Mouse (Mus musculus) liver, embryonic 12.5 days (tissue): ENCODE measurements around the gene Pgls. TPM values are rescaled to one million over a fixed set of nuclear protein-coding genes. Genes with fewer than 3 reads are reported as not detected.

Experiments used
- ATAC-seq: fragments of 200-750 bp; cut with Nextera tagmentation; 2 replicates; pipeline ENCODE4 v1.8.0; 2017; ENCODE audit warnings: moderate number of reproducible peaks, mild to moderate bottlenecking, moderate library complexity
- H3K27ac ChIP-seq: fragments of 300-500 bp; sonication (generic); 2 replicates; pipeline ENCODE4 v1.5.1; 2016; ENCODE audit warnings: mild to moderate bottlenecking
- H3K27me3 ChIP-seq: fragments of 300-500 bp; sonication (generic); replicated peaks from 2 replicates; pipeline ENCODE4 v1.6.1; 2016; ENCODE audit warnings: mild to moderate bottlenecking, moderate library complexity
- H3K36me3 ChIP-seq: fragments of 300-500 bp; sonication (generic); 2 replicates; pipeline ENCODE4 v1.6.1; 2016; ENCODE audit warnings: mild to moderate bottlenecking, moderate library complexity
- H3K4me1 ChIP-seq: fragments of 300-500 bp; sonication (generic); 2 replicates; pipeline ENCODE4 v1.6.1; 2016
- H3K4me2 ChIP-seq: fragments of 300-500 bp; sonication (generic); 2 replicates; pipeline ENCODE4 v1.6.1; 2016; ENCODE audit warnings: mild to moderate bottlenecking, moderate library complexity
- H3K4me3 ChIP-seq: fragments of 300-500 bp; sonication (generic); 2 replicates; pipeline ENCODE4 v1.5.1; 2016; ENCODE audit warnings: mild to moderate bottlenecking, moderate library complexity
- H3K9ac ChIP-seq: fragments of 300-500 bp; sonication (generic); 2 replicates; pipeline ENCODE4 v1.6.1; 2016; ENCODE audit warnings: mild to moderate bottlenecking, moderate library complexity
- H3K9me3 ChIP-seq: fragments of 300-500 bp; sonication (generic); replicated peaks from 2 replicates; pipeline ENCODE4 v1.6.1; 2016; ENCODE audit warnings: mild to moderate bottlenecking, moderate library complexity
- WGBS: fragments of 180-500 bp; shearing (Covaris S2); methylation state at CpG from one replicate; pipeline ENCODE4 v1.1.7; 2016; ENCODE audit not compliant: insufficient replicate concordance; 5-methylcytosine and 5-hydroxymethylcytosine counted together
- polyA plus RNA-seq: library from polyadenylated mRNA; unstranded; fragments of >200 nt; fragmentation: Nextera tagmentation; extraction: Ambion mirVana; gene quantifications from 2 replicates; pipeline ENCODE4 v1.2.1, GENCODE M21; 2016

Gene Pgls
- polyA plus RNA-seq, 1 experiment from 2014 or later = 144 TPM

GRCm38 (mm10) chr8:71604021-71604420, 12.0 kb downstream of the Pgls start:
- Histone ChIP-seq H3K9ac (no peak overlapping the region), H3K27ac (no peak overlapping the region), H3K4me1 (peaks cover 21% of the 10 kb centered on the region), H3K9me3 (no peaks in the 10 kb centered on the region), H3K4me3 (no peak overlapping the region), H3K36me3 (peaks cover 2% of the 10 kb centered on the region; the same call in 1 of the 2 replicates), H3K27me3 (peaks cover 57% of the 10 kb centered on the region), H3K4me2 (no peak overlapping the region)
- WGBS = 63% methylated on average over 7 of the region's 7 CpGs
- ATAC-seq = no peak

- H3K27ac ChIP-seq = peak within 1 kb of the TSS; percentile 88
- peaks cover 36% of the 10 kb centered on the region for H3K36me3 ChIP-seq
- no peaks in the 10 kb centered on the region for H3K9me3 ChIP-seq
- peaks cover 42% of the 10 kb centered on the region for H3K4me1 ChIP-seq
- peak within 1 kb of the TSS; percentile 99 for H3K4me2 ChIP-seq
- H3K4me3 ChIP-seq = peak within 1 kb of the TSS; percentile 89
- ATAC-seq = peak; percentile 99
- WGBS = under 1% methylated on average over 77 of the region's 82 CpGs
- H3K27me3 ChIP-seq = no peaks in the 10 kb centered on the region
- H3K9ac ChIP-seq = peak within 1 kb of the TSS; percentile 89
These were observed 19.1 kb downstream of the Pgls start, which contains the start of gene Colgalt1 for GRCm38 (mm10) chr8:71610822-71611651. Colgalt1 (plus strand) TSS chr8:71610998.

- no peaks in the 10 kb centered on the region for H3K27me3 ChIP-seq
- H3K36me3 ChIP-seq = peaks cover 47% of the 10 kb centered on the region
- H3K9me3 ChIP-seq = no peaks in the 10 kb centered on the region
- peak overlapping the region; percentile 89 for H3K9ac ChIP-seq
- peak overlapping the region; percentile 89 for H3K4me3 ChIP-seq
- no peak overlapping the region for H3K27ac ChIP-seq
- H3K4me2 ChIP-seq = peak overlapping the region; percentile 99
- H3K4me1 ChIP-seq = peaks cover 38% of the 10 kb centered on the region
- ATAC-seq = no peak
- 44% methylated on average over 5 of the region's 5 CpGs for WGBS
These were observed 20.2 kb downstream of the Pgls start for GRCm38 (mm10) chr8:71612141-71612540.

GRCm38 (mm10) chr8:71613418-71613817, 21.4 kb downstream of the Pgls start:
- no peak overlapping the region for H3K9ac ChIP-seq
- peaks cover 59% of the 10 kb centered on the region for H3K36me3 ChIP-seq
- H3K27ac ChIP-seq = no peak overlapping the region
- H3K27me3 ChIP-seq = no peaks in the 10 kb centered on the region
- ATAC-seq = no peak
- H3K9me3 ChIP-seq = no peaks in the 10 kb centered on the region
- H3K4me3 ChIP-seq = no peak overlapping the region
- 40% methylated on average over 4 of the region's 4 CpGs for WGBS
- peaks cover 38% of the 10 kb centered on the region for H3K4me1 ChIP-seq
- H3K4me2 ChIP-seq = no peak overlapping the region

- H3K9ac ChIP-seq = no peak overlapping the region
- peaks cover 99% of the 10 kb centered on the region for H3K36me3 ChIP-seq
- 87% methylated on average over 2 of the region's 2 CpGs for WGBS
- no peaks in the 10 kb centered on the region for H3K27me3 ChIP-seq
- no peak for ATAC-seq
- H3K4me1 ChIP-seq = no peaks in the 10 kb centered on the region
- no peak overlapping the region for H3K27ac ChIP-seq
- no peak overlapping the region for H3K4me2 ChIP-seq
- no peak overlapping the region for H3K4me3 ChIP-seq
- H3K9me3 ChIP-seq = peaks cover 20% of the 10 kb centered on the region
These were observed 27.8 kb downstream of the Pgls start for GRCm38 (mm10) chr8:71619786-71620185.

- Histone ChIP-seq H3K4me3 (no peak overlapping the region), H3K27ac (no peak overlapping the region), H3K27me3 (peaks cover 9% of the 10 kb centered on the region), H3K9me3 (peaks cover 20% of the 10 kb centered on the region), H3K36me3 (peaks cover 62% of the 10 kb centered on the region), H3K4me1 (peaks cover 32% of the 10 kb centered on the region), H3K4me2 (no peak overlapping the region), H3K9ac (no peak overlapping the region)
- 63% methylated on average over 1 of the region's 1 CpGs for WGBS
- ATAC-seq = no peak
These were observed 33.1 kb downstream of the Pgls start for GRCm38 (mm10) chr8:71625088-71625487.

- Histone ChIP-seq H3K36me3 (peaks cover 45% of the 10 kb centered on the region), H3K4me1 (peaks cover 35% of the 10 kb centered on the region), H3K4me3 (no peak overlapping the region), H3K9ac (no peak overlapping the region), H3K27me3 (peaks cover 25% of the 10 kb centered on the region), H3K27ac (no peak overlapping the region), H3K4me2 (no peak overlapping the region), H3K9me3 (peaks cover 16% of the 10 kb centered on the region)
- ATAC-seq = no peak
- WGBS = 73% methylated on average over 9 of the region's 9 CpGs
These were observed 34.8 kb downstream of the Pgls start for GRCm38 (mm10) chr8:71626753-71627152.

GRCm38 (mm10) chr8:71627265-71628099, 35.5 kb downstream of the Pgls start:
- 36% methylated on average over 9 of the region's 9 CpGs for WGBS
- no peak overlapping the region for H3K4me3 ChIP-seq
- no peak overlapping the region for H3K9ac ChIP-seq
- peaks cover 38% of the 10 kb centered on the region for H3K36me3 ChIP-seq
- peaks cover 8% of the 10 kb centered on the region for H3K9me3 ChIP-seq
- H3K4me2 ChIP-seq = no peak overlapping the region
- peaks cover 35% of the 10 kb centered on the region for H3K4me1 ChIP-seq
- no peak for ATAC-seq
- peak overlapping the region; percentile 42; the same call in 1 of the 2 replicates for H3K27ac ChIP-seq
- peaks cover 32% of the 10 kb centered on the region for H3K27me3 ChIP-seq

- WGBS = 6% methylated on average over 16 of the region's 16 CpGs
- peak overlapping the region; percentile 39; the same call in 1 of the 2 replicates for H3K27ac ChIP-seq
These were observed 36.6 kb downstream of the Pgls start for GRCm38 (mm10) chr8:71628396-71629095.

GRCm38 (mm10) chr8:71629096-71629697, 37.2 kb downstream of the Pgls start:
- Histone ChIP-seq H3K36me3 (peaks cover 21% of the 10 kb centered on the region), H3K9me3 (no peaks in the 10 kb centered on the region), H3K9ac (peak overlapping the region; percentile 72), H3K4me2 (peak overlapping the region; percentile 94), H3K27me3 (peaks cover 50% of the 10 kb centered on the region), H3K4me1 (peaks cover 46% of the 10 kb centered on the region), H3K27ac (peak overlapping the region; percentile 39; the same call in 1 of the 2 replicates), H3K4me3 (peak overlapping the region; percentile 62)
- ATAC-seq = peak; percentile 81
- under 1% methylated on average over 55 of the region's 55 CpGs for WGBS

More at GRCm38 (mm10) chr8:71628396-71629095, 36.6 kb downstream of the Pgls start:
- H3K9me3 ChIP-seq = no peaks in the 10 kb centered on the region
- H3K27me3 ChIP-seq = peaks cover 43% of the 10 kb centered on the region
- peak overlapping the region; percentile 62 for H3K4me3 ChIP-seq
- H3K36me3 ChIP-seq = peaks cover 27% of the 10 kb centered on the region
- peak overlapping the region; percentile 94 for H3K4me2 ChIP-seq
- H3K4me1 ChIP-seq = peaks cover 40% of the 10 kb centered on the region
- ATAC-seq = no peak
- peak overlapping the region; percentile 72 for H3K9ac ChIP-seq

- peak overlapping the region; percentile 49; the same call in 1 of the 2 replicates for H3K9ac ChIP-seq
- peaks cover 56% of the 10 kb centered on the region for H3K27me3 ChIP-seq
- 5% methylated on average over 25 of the region's 25 CpGs for WGBS
- ATAC-seq = peak; percentile 13
- H3K9me3 ChIP-seq = no peaks in the 10 kb centered on the region
- H3K36me3 ChIP-seq = peaks cover 15% of the 10 kb centered on the region
- peaks cover 52% of the 10 kb centered on the region for H3K4me1 ChIP-seq
- peak overlapping the region; percentile 94 for H3K4me2 ChIP-seq
- no peak overlapping the region for H3K27ac ChIP-seq
- peak overlapping the region; percentile 62 for H3K4me3 ChIP-seq
These were observed 37.8 kb downstream of the Pgls start for GRCm38 (mm10) chr8:71629781-71630212.
